Mouse (Mus musculus) 3T3-L1 (cell line): ENCODE results near the gene Gm4513.
"Not testable (repeated sequence)": the region's sequence is repeated elsewhere in the genome, so short reads cannot be mapped to it uniquely, and the experiment has no call there.

Source experiments
- DNase-seq: peaks from one replicate; pipeline ENCODE4 v3.0.0-alpha.2; 2015; ENCODE audit warnings: low read depth, low spot score

Gm4513 gene

GRCm38 (mm10) chr7:20598921-20599320 is at the start of gene Gm4513:
Gene Gm4513, minus strand, starts transcription at chr7:20599021.
- not testable (repeated sequence) for DNase-seq

- not testable (repeated sequence) for DNase-seq
Observed at GRCm38 (mm10) chr7:20576141-20576540, 22.7 kb downstream of the Gm4513 start, which contains the start of gene Gm4141. Gene Gm4141, minus strand, starts transcription at chr7:20576241.

- DNase-seq: not testable (repeated sequence)
Observed at GRCm38 (mm10) chr7:20545657-20546056, 53.2 kb downstream of the Gm4513 start, which contains the start of gene Gm5726. Gene Gm5726, minus strand, starts transcription at chr7:20545757.
